Mouse (Mus musculus) adrenal gland, postnatal 25 days (tissue): ENCODE data around the gene Bpifb6. TPM values are rescaled to one million over a fixed set of nuclear protein-coding genes. Genes with fewer than 3 reads are reported as not detected.

Experiments
- total RNA-seq: library from RNA; stranded (reverse); gene quantifications from 2 replicates; pipeline ENCODE4 v1.2.3, GENCODE M21; 2021

The Bpifb6 gene
- total RNA-seq, 1 experiment from 2014 or later, result 6.3 TPM

Other genes with a start within 250 kb of the Bpifb6 start
- gene Dnmt3c, start 203.7 kb upstream of the Bpifb6 start, total RNA-seq, result not detected in 2 replicates
- 66.2 and 108 TPM in 2 replicates for gene Mapre1, start 159.1 kb upstream of the Bpifb6 start, total RNA-seq
- 0.27 TPM in 1 of 2 replicates, not detected in the other for gene Efcab8, start 120.5 kb upstream of the Bpifb6 start, total RNA-seq
- gene Sun5, start 29.3 kb upstream of the Bpifb6 start, total RNA-seq, result not detected in 2 replicates
- not detected in 2 replicates for gene Bpifb2, start 25.3 kb upstream of the Bpifb6 start, total RNA-seq
- not detected in 2 replicates for gene Bpifb3, start 17.8 kb downstream of the Bpifb6 start, total RNA-seq
- gene Bpifb4, start 37.8 kb downstream of the Bpifb6 start, total RNA-seq, result not detected in 2 replicates
- not detected in 2 replicates for gene Bpifa6, start 74.6 kb downstream of the Bpifb6 start, total RNA-seq
- 0.43 TPM in 1 of 2 replicates, not detected in the other for gene Bpifa2, start 107.9 kb downstream of the Bpifb6 start, total RNA-seq
- gene Bpifa3, start 229.9 kb downstream of the Bpifb6 start, total RNA-seq, result not detected in 2 replicates
- not detected in 2 replicates for gene Bpifa1, start 242.5 kb downstream of the Bpifb6 start, total RNA-seq